Mouse (Mus musculus) olfactory bulb, adult 2 months (tissue): Measurements from ENCODE around the gene Fads2.

Experiments used
- CTCF ChIP-seq: fragments of 200-500 bp; IDR thresholded peaks from 2 replicates; pipeline ENCODE4 v1.5.1; 2012; ENCODE audit warnings: low read depth, mild to moderate bottlenecking, low read length, moderate library complexity; ENCODE audit not compliant: insufficient read depth
- POLR2A ChIP-seq: fragments of 200-500 bp; IDR thresholded peaks from 2 replicates; pipeline ENCODE4 v1.6.1; 2012; ENCODE audit warnings: mild to moderate bottlenecking, low read depth, low read length, moderate library complexity; ENCODE audit not compliant: insufficient read depth

DNA sequence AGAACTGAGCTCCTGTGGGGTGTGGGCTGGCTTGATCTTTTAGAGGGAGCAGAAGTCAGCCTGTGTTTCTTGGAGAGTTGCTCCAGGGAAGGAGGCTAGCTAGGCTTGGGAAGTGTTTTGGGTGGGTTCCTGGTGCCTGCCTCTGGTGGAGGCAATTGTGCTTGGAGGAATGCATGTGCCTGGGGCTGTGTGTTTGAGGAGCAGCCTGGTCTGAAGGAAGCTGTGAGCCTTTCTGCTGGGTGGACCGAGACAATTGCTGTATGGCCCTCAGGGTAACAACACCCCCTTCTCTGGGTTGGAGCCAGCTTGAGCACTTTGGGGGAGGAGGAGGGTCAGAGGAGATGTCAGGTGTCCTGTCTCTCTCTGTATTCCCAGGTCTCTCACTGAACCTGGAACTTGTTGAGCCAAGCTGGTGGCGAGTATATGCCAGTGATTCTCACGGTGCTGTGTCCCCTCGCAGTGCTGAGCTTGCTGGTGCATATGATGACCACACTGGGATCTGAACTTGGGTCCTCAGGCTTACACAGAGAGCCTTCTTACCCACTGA, 82.3 kb downstream of the Fads2 start:
- TF ChIP-seq POLR2A (no peak), CTCF (no peak)
